Mouse (Mus musculus): Measurements from ENCODE around the gene Maz.

The Maz gene

GRCm38 (mm10) chr7:127020901-127021562, 5.8 kb downstream of the Maz start, which contains the start of the genes Gm42742 and Prrt2:
Gene Gm42742 (minus strand): TSS chr7:127021097.
Gene Prrt2 (minus strand): TSS chr7:127021211.
- peak; percentile 76 for DNase-seq (ENCODE audit: low spot score)

- DNase-seq (ENCODE audit: low spot score), result no peak
Measured at GRCm38 (mm10) chr7:127020491-127020890, 6.3 kb downstream of the Maz start.

- DNase-seq (ENCODE audit: low spot score), result no peak
Measured at GRCm38 (mm10) chr7:127020031-127020430, 6.8 kb downstream of the Maz start.

GRCm38 (mm10) chr7:127019306-127019960, 7.4 kb downstream of the Maz start:
- DNase-seq (ENCODE audit: low spot score), result no peak

GRCm38 (mm10) chr7:127018416-127019305, 8.2 kb downstream of the Maz start:
- DNase-seq (ENCODE audit: low spot score), result no peak

GRCm38 (mm10) chr7:127017950-127018345, 8.9 kb downstream of the Maz start:
- no peak for DNase-seq (ENCODE audit: low spot score)

GRCm38 (mm10) chr7:127016971-127017949, 9.6 kb downstream of the Maz start, which contains the start of gene Pagr1a:
Gene Pagr1a (minus strand): TSS chr7:127017352.
- DNase-seq (ENCODE audit: low spot score), result peak; percentile 96

GRCm38 (mm10) chr7:127016486-127016938, 10.3 kb downstream of the Maz start:
- peak; percentile 69 for DNase-seq (ENCODE audit: low spot score)

- no peak for DNase-seq (ENCODE audit: low spot score)
Measured at GRCm38 (mm10) chr7:127016481-127016485, 10.6 kb downstream of the Maz start, which contains the start of gene Pagr1b. Gene Pagr1b (minus strand): TSS chr7:127016484.

- DNase-seq (ENCODE audit: low spot score), result no peak
Measured at GRCm38 (mm10) chr7:127016081-127016480, 10.8 kb downstream of the Maz start.

- no peak for DNase-seq (ENCODE audit: low spot score)
Measured at GRCm38 (mm10) chr7:127014993-127015392, 11.8 kb downstream of the Maz start.

GRCm38 (mm10) chr7:127014320-127014719, 12.5 kb downstream of the Maz start, which contains the start of gene Mvp:
Gene Mvp (minus strand): TSS chr7:127014621.
- peak; percentile 76 for DNase-seq (ENCODE audit: low spot score)

GRCm38 (mm10) chr7:127013385-127013784, 13.5 kb downstream of the Maz start:
- no peak for DNase-seq (ENCODE audit: low spot score)

GRCm38 (mm10) chr7:127012845-127013244, 14.0 kb downstream of the Maz start:
- no peak for DNase-seq (ENCODE audit: low spot score)

- DNase-seq (ENCODE audit: low spot score), result no peak
Measured at GRCm38 (mm10) chr7:127012374-127012773, 14.5 kb downstream of the Maz start.

- DNase-seq (ENCODE audit: low spot score), result no peak
Measured at GRCm38 (mm10) chr7:127011717-127012116, 15.1 kb downstream of the Maz start.

GRCm38 (mm10) chr7:127011051-127011450, 15.8 kb downstream of the Maz start:
- DNase-seq (ENCODE audit: low spot score), result no peak

- peak; percentile 44 for DNase-seq (ENCODE audit: low spot score)
Measured at GRCm38 (mm10) chr7:127009307-127010085, 17.3 kb downstream of the Maz start.

GRCm38 (mm10) chr7:127008239-127009019, 18.4 kb downstream of the Maz start:
- DNase-seq (ENCODE audit: low spot score), result peak; percentile 76

Data from testis, postnatal 10 days (tissue).